14 mouse cellular contexts compared by ENCODE assay signal in genomic region chr11:109994014-109994413, GRCm38 (mm10). TPM values are rescaled to one million over a fixed set of nuclear protein-coding genes. Genes with fewer than 3 reads are reported as not detected.
DNase-seq lines count a peak whose midpoint lies in the region; ATAC-seq lines count a peak whose summit lies in the region.
"Had no signal": no experiment of that assay in that cellular context is flagged by ENCODE, and none has a peak within 500 bp of the region (broad histone marks: within the 10 kb centered on the region; RNA-seq: fewer than 3 reads in every experiment).

No protein-coding gene starts in this region.

- no peak for ATAC-seq in erythroblast, adult 5-6 weeks (replicated peaks; ENCODE audit: low FRiP score, poor library complexity, severe bottlenecking)
- ATAC-seq in hindbrain, embryonic 11.5 days (ENCODE audit: low FRiP score), result no peak
- no peak for ATAC-seq in embryonic facial prominence, embryonic 13.5 days (ENCODE audit: insufficient number of reproducible peaks, insufficient read depth, low FRiP score, low TSS enrichment, low read depth)
- ATAC-seq in liver, embryonic 13.5 days (ENCODE audit: low read depth), result no peak

- H3K36me3 ChIP-seq in erythroblast, embryonic 14.5 days (ENCODE audit: control insufficient read depth), result no peaks in the 10 kb centered on the region
- no peaks in the 10 kb centered on the region for H3K36me3 ChIP-seq in hindbrain, embryonic 10.5 days
- no peaks in the 10 kb centered on the region for H3K36me3 ChIP-seq in hindbrain, embryonic 11.5 days (ENCODE audit: control insufficient read depth, insufficient read depth, low read length)
- H3K36me3 ChIP-seq in embryonic facial prominence, embryonic 13.5 days, result no peaks in the 10 kb centered on the region
- no peaks in the 10 kb centered on the region for H3K36me3 ChIP-seq in liver, embryonic 13.5 days
- H3K36me3 ChIP-seq: lung, embryonic 15.5 days had no signal

- H3K9ac ChIP-seq in hindbrain, embryonic 11.5 days (ENCODE audit: low read depth, low read length), result no peak overlapping the region
- no peak overlapping the region for H3K9ac ChIP-seq in embryonic facial prominence, embryonic 13.5 days
- H3K9ac ChIP-seq in liver, embryonic 13.5 days, result peak overlapping the region; percentile 45; the same call in 1 of the 2 replicates
- H3K9ac ChIP-seq: lung, embryonic 15.5 days had no signal

- DNase-seq in hindbrain, embryonic 10.5 days (ENCODE audit: low spot score), result no peak
- DNase-seq in hindbrain, embryonic 11.5 days (ENCODE audit: low spot score), result no peak
- DNase-seq in liver, embryonic 13.5 days, result no peak
- no peak for DNase-seq in thymus, postnatal 10 days (ENCODE audit: low spot score in 2 of 2)
- DNase-seq in adrenal gland, postnatal 10 days, result no peak
- DNase-seq: adrenal gland, postnatal 14 days; kidney, adult 18-20 months; right cerebral cortex, adult 18-20 months; thymus, adult 2 months had no signal

- 58% methylated on average over 6 of the region's 6 CpGs for WGBS in hindbrain, embryonic 10.5 days
- 58% methylated on average over 6 of the region's 6 CpGs for WGBS in hindbrain, embryonic 11.5 days
- 38% methylated on average over 6 of the region's 6 CpGs for WGBS in embryonic facial prominence, embryonic 13.5 days
- WGBS in liver, embryonic 13.5 days (ENCODE audit: insufficient replicate concordance), result 26% methylated on average over 6 of the region's 6 CpGs

- peaks cover 5% of the 10 kb centered on the region for H3K4me1 ChIP-seq in erythroblast, embryonic 14.5 days (ENCODE audit: control insufficient read depth)
- peaks cover 21% of the 10 kb centered on the region for H3K4me1 ChIP-seq in hindbrain, embryonic 10.5 days (replicated peaks)
- no peaks in the 10 kb centered on the region for H3K4me1 ChIP-seq in hindbrain, embryonic 11.5 days (replicated peaks; ENCODE audit: control insufficient read depth, insufficient read depth, low read length)
- H3K4me1 ChIP-seq in embryonic facial prominence, embryonic 13.5 days, result peaks cover 13% of the 10 kb centered on the region; the same call in 1 of the 2 replicates
- 0 out of 2 replicates have a peak, but pooled peaks cover 5% of the 10 kb centered on the region for H3K4me1 ChIP-seq in liver, embryonic 13.5 days (replicated peaks)

- peak overlapping the region; percentile 37 for H3K4me3 ChIP-seq in erythroblast, embryonic 14.5 days (replicated peaks)
- H3K4me3 ChIP-seq in hindbrain, embryonic 10.5 days, result no peak overlapping the region
- H3K4me3 ChIP-seq in hindbrain, embryonic 11.5 days (ENCODE audit: low read depth, low read length), result no peak overlapping the region
- H3K4me3 ChIP-seq in embryonic facial prominence, embryonic 13.5 days, result no peak overlapping the region
- H3K4me3 ChIP-seq in liver, embryonic 13.5 days (replicated peaks), result peak overlapping the region; percentile 37
- H3K4me3 ChIP-seq: lung, embryonic 15.5 days had no signal

- H3K27ac ChIP-seq in hindbrain, embryonic 10.5 days, result peak overlapping the region; percentile 50; the same call in 1 of the 2 replicates
- H3K27ac ChIP-seq in hindbrain, embryonic 11.5 days (ENCODE audit: low read depth, low read length), result no peak overlapping the region
- no peak overlapping the region for H3K27ac ChIP-seq in embryonic facial prominence, embryonic 13.5 days
- H3K27ac ChIP-seq in liver, embryonic 13.5 days, result peak overlapping the region; percentile 68
- H3K27ac ChIP-seq: lung, embryonic 15.5 days had no signal

- peaks cover 3% of the 10 kb centered on the region; the same call in 1 of the 2 replicates for H3K27me3 ChIP-seq in erythroblast, embryonic 14.5 days (ENCODE audit: control insufficient read depth)
- H3K27me3 ChIP-seq in hindbrain, embryonic 10.5 days (ENCODE audit: insufficient read depth, poor library complexity, severe bottlenecking), result no peaks in the 10 kb centered on the region
- H3K27me3 ChIP-seq in hindbrain, embryonic 11.5 days (ENCODE audit: control insufficient read depth, insufficient read depth, low read length), result no peaks in the 10 kb centered on the region
- no peaks in the 10 kb centered on the region for H3K27me3 ChIP-seq in embryonic facial prominence, embryonic 13.5 days
- H3K27me3 ChIP-seq in liver, embryonic 13.5 days, result no peaks in the 10 kb centered on the region
- H3K27me3 ChIP-seq: lung, embryonic 15.5 days had no signal

- no peaks in the 10 kb centered on the region for H3K9me3 ChIP-seq in erythroblast, embryonic 14.5 days (ENCODE audit: control insufficient read depth, low read length)
- no peaks in the 10 kb centered on the region for H3K9me3 ChIP-seq in hindbrain, embryonic 10.5 days
- H3K9me3 ChIP-seq in hindbrain, embryonic 11.5 days (ENCODE audit: control insufficient read depth, low read length), result no peaks in the 10 kb centered on the region
- no peaks in the 10 kb centered on the region for H3K9me3 ChIP-seq in embryonic facial prominence, embryonic 13.5 days
- H3K9me3 ChIP-seq in liver, embryonic 13.5 days (replicated peaks), result no peaks in the 10 kb centered on the region
- H3K9me3 ChIP-seq: lung, embryonic 15.5 days had no signal

- H3K4me2 ChIP-seq in hindbrain, embryonic 11.5 days (replicated peaks; ENCODE audit: low read depth, low read length), result no peak overlapping the region
- 0 out of 2 replicates have a peak overlapping the region, but pooled peaks have one; percentile 78 for H3K4me2 ChIP-seq in embryonic facial prominence, embryonic 13.5 days
- H3K4me2 ChIP-seq in liver, embryonic 13.5 days, result peak overlapping the region; percentile 44

RNA-seq across cellular contexts. Expression of gene Abca8b, which starts 1.6 kb away (rescaled TPM):
- not detected in 2 replicates for polyA plus RNA-seq in erythroblast, embryonic 14.5 days (2012)
- not detected in 2 replicates for total RNA-seq in erythroblast, adult 5-6 weeks (2015; ENCODE audit: low replicate concordance)
- under 0.01 and 0.28 TPM in 2 replicates for total RNA-seq in erythroblast, adult 5-6 weeks (2017; ENCODE audit: low replicate concordance)
- 0.10 and 0.25 TPM in 2 replicates for polyA plus RNA-seq in hindbrain, embryonic 10.5 days (2016; fragmentation: Nextera tagmentation; extraction: Ambion mirVana)
- 0.64 and 0.71 TPM in 2 replicates for polyA plus RNA-seq in hindbrain, embryonic 11.5 days (2014; fragmentation: Nextera tagmentation; extraction: Ambion mirVana)
- 0.91 and 0.92 TPM in 2 replicates for polyA plus RNA-seq in embryonic facial prominence, embryonic 13.5 days (2015; fragmentation: Nextera tagmentation; extraction: Ambion mirVana)
- polyA plus RNA-seq in liver, embryonic 13.5 days (2015; fragmentation: Nextera tagmentation; extraction: Ambion mirVana), result 3.2 and 4.3 TPM in 2 replicates
- 10 to 100 TPM; 11.9 to 14.2 TPM for total RNA-seq in adrenal gland, postnatal 10 days (2021)
- total RNA-seq: megakaryocyte-erythroid progenitor cell, adult 5-6 weeks had no signal

Comparison
In these comparisons a context has a peak if more than half of its experiments do, and no peak if none do; other contexts are left out.
1. H3K27ac ChIP-seq: peak in hindbrain, embryonic 10.5 days (single experiment) and liver, embryonic 13.5 days (single experiment); none in hindbrain, embryonic 11.5 days (single experiment) and embryonic facial prominence, embryonic 13.5 days (single experiment).
2. H3K4me3 ChIP-seq: peak in erythroblast, embryonic 14.5 days (single experiment) and liver, embryonic 13.5 days (single experiment); none in hindbrain, embryonic 10.5 days (single experiment), hindbrain, embryonic 11.5 days (single experiment) and embryonic facial prominence, embryonic 13.5 days (single experiment).